Mouse (Mus musculus) layer of hippocampus, postnatal 14 days (tissue): ENCODE results near the gene Syngap1. TPM values are rescaled to one million over a fixed set of nuclear protein-coding genes. Genes with fewer than 3 reads are reported as not detected.
"Not testable (repeated sequence)": the region's sequence is repeated elsewhere in the genome, so short reads cannot be mapped to it uniquely, and the experiment has no call there.

Source experiments
- DNase-seq, 2 experiments: peaks; one replicate each; pipeline ENCODE4 v3.0.0; 2021 to 2022; ENCODE audit warnings: low spot score in 2 of 2, mixed read lengths in 1 of 2
- total RNA-seq, 2 experiments: library from RNA; stranded (reverse); gene quantifications; 2 replicates each; pipeline ENCODE4 v1.2.3; 2021

The Syngap1 gene
- total RNA-seq, 2 experiments from 2014 or later = 512 to 532 TPM

GRCm38 (mm10) chr17:26953726-26954125 is 12.7 kb downstream of the Syngap1 start:
- no peak for DNase-seq

DNA sequence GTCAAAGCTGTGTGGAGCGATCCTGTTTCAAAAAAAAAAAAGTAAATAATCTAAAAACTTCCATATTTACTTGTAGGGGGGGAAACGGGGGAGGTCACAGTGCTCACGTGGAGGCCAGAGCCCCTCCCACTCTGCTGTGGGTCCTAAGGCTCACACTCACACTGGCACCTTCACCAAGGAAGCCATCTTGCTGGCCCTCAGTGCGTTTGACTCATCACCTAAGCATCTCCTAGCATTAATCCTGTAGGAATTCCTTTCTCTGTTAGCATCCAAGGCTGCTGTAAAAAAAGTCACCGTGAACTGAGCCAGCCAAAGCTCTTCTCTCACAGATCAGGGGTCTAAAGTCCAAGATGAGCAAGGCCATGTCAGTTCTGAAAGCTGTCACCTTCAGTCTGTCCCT is 15.3 kb downstream of the Syngap1 start:
- DNase-seq = no peak

DNA sequence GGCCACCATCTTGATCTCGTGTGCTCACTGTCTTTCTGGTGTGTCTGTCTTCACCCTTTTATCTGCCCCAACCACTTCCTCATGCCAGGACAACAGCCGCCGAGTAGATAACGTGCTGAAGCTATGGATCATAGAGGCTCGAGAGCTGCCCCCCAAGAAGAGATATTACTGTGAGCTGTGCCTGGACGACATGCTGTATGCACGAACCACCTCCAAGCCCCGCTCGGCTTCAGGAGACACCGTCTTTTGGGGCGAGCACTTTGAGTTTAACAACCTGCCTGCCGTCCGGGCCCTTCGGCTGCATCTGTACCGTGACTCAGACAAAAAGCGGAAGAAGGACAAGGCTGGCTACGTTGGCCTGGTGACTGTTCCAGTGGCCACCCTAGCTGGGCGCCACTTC is 15.8 kb downstream of the Syngap1 start:
- no peak for DNase-seq

DNA sequence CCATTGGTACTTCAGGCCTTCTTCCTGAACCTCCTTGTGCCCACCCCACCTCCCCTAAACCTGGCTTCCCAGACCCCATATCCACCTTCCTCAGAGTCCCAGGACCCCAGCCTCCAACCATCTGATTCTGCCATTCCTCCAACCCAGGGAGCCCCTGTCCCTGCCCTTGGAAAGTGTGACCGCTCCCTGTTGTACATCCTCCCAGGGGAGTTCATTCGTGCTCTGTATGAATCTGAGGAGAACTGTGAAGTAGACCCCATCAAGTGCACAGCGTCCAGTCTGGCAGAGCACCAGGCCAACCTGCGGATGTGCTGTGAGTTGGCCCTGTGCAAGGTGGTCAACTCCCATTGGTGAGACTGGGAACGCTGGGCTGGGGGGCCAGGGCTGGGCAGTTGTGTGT is 16.8 kb downstream of the Syngap1 start:
- no peak for DNase-seq

DNA sequence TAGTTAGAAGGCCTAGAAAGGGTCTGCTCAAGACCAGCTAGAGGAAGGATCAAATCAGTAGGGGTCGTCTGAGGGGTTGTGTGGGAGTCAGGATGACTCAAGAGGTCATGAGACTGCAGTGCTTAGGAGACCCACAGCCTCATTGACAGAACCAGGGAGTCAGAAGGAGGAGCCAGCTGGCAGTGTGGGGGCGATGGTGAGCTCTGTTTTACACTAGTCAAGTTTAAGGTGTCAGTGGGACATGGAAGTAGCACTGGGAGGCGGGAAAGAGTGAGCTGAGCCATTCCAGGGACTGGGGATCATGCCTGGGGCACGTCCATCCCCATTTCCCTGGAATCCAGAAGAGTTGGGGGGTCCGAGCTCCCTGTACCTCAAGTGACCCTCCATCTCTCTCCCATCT is 17.8 kb downstream of the Syngap1 start:
- DNase-seq = no peak

GRCm38 (mm10) chr17:26959815-26960214 is 18.8 kb downstream of the Syngap1 start:
- no peak for DNase-seq

GRCm38 (mm10) chr17:26961572-26962240 is 20.7 kb downstream of the Syngap1 start:
- DNase-seq = no peak

DNA sequence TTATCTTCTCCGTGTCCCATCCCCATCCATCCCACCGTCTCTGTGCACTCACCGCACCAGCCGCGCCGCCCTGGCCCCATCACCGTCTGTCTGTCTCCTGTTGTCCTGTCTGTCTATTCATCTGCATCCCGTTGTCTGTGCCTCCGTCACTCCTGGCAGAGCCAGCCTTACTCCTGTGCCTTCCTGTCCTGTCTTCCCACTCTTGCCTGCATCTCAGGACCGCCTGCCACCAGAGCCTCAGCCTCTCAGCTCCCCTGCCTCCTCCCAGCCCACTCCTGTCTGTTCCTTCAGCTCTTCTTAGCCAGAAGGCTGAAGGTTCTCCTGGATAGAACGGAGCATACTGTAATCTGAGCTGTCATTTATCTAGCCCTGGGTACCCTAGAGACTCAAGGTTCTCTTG is 25.9 kb downstream of the Syngap1 start:
- DNase-seq = no peak

GRCm38 (mm10) chr17:26967477-26967876 is 26.4 kb downstream of the Syngap1 start:
- no peak for DNase-seq

GRCm38 (mm10) chr17:26968200-26968611 is 27.2 kb downstream of the Syngap1 start:
- DNase-seq = no peak

DNA sequence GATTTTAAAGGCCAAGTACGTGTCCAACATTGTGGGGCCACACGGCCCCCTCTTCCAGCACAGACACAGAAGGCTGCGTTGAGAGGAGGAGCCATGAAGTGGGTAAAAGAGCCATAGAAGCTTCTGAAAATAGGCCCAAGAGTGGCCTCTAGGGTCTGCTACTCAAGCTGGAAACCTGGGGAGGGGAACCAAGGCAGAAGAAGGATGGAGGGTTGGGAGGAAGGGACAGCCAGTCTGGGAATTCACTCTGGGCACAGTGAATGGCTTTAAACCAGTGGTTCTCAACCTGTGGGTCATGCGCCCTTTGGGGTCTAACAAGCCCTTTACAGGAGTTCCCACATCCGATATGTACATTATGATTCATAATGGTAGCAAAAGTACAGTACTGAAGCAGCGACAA is 28.2 kb downstream of the Syngap1 start:
- DNase-seq = no peak

- DNase-seq = no peak
Observed at GRCm38 (mm10) chr17:26970221-26970620, 29.2 kb downstream of the Syngap1 start.

- DNase-seq = no peak
Observed at GRCm38 (mm10) chr17:26971247-26971905, 30.3 kb downstream of the Syngap1 start.

GRCm38 (mm10) chr17:26972107-26972506 is 31.1 kb downstream of the Syngap1 start:
- DNase-seq = no peak

DNA sequence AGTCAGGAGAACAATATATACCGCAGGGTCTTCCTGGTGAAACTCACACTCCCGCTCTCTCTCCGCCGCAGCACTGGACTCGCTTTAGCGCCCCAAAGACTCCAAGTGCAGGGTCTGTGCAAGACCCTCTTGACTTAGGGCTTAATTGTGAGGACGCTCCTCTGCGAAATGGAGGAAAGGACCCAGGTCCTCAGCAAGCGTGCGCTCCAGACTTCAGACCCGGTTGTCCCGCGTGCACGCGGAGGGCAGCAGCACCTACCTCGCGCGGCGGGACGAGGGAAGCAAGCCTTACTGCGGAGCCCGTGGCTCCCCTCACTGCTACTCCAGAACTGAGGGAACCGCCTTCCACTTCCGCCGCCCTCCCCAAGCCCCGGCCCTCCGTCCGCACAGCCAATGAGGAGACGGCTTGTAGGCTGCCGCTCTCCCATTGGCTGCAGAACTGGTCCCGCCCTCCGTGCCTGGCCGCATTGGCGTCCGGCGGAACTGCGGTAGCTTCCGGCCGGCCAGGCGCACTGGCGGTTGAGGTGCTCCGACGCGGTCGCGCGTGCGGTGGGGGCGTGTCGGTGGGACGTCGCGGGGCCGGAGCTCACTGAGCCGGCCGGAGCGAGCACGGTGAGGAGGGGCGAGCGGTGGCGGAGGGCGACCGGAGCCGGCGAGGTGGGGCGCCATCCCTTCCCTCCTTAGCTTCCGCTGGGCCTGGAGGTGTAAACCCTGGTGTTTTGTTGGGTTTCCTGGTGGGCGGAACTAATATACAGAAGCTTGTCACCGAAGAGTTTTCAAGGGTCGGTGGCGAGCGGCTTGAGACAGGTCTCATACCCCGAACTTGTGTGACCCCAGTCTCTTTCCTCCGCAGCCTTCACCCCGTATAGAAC is 31.9 kb downstream of the Syngap1 start, which contains the start of gene Zbtb9:
Gene Zbtb9 (plus strand): TSS at position 465 of the 872 bp plus-strand sequence.
- peak; percentile 94 to 97 for DNase-seq

- DNase-seq = no peak
Observed at GRCm38 (mm10) chr17:26974547-26974946, 33.5 kb downstream of the Syngap1 start.

- DNase-seq = no peak
Observed at GRCm38 (mm10) chr17:26975415-26975814, 34.4 kb downstream of the Syngap1 start.

DNA sequence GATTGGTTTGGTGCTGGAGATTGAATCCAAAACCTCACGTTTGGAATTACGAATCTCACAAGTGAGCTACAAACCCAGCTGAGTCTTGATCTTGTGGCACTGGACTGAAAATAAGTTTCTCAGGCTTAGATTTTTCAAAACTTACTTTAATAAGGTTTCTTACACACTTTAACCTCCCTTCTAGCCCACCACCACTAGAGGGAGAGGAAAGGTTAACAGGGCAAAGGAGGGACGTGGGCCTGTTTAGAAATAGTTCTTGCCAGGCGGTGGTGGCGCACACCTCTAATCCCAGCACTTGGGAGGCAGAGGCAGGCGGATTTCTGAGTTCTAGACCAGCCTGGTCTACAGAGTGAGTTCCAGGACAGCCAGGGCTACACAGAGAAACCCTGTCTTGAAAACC is 36.3 kb downstream of the Syngap1 start:
- DNase-seq = not testable (repeated sequence)

GRCm38 (mm10) chr17:26979426-26979825 is 38.4 kb downstream of the Syngap1 start:
- no peak for DNase-seq

DNA sequence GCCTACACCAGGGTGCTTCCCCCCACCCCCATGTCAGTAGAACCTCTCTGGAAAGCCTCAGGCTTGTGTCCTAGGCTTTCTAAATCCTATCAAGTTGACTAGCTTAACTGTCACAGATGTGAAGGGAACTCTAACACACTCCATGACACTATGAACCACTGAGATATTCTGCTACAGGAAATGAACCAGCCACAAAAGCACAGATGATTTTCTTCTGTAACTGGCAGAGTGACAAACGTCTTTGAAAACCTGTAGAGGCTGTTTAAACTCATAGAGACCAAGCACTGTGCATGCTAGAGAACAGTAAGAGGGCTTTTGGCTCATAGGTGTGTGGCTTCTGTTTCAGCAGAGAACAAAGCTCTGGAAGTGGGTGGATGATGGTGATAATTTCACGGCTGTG is 40.0 kb downstream of the Syngap1 start:
- no peak for DNase-seq

- no peak for DNase-seq
Observed at GRCm38 (mm10) chr17:26983382-26983781, 42.3 kb downstream of the Syngap1 start.
